Mouse (Mus musculus): Measurements from ENCODE around the gene Rpl18.

- no peak for TF ChIP-seq POLR2A (IDR thresholded peaks at IDR 0.05; ENCODE audit: borderline replicate concordance, extremely low read depth, low read depth, low read length)
- no peak for TF ChIP-seq CTCF (IDR thresholded peaks at IDR 0.05; ENCODE audit: insufficient read depth, low read length)
Measured at GRCm38 (mm10) chr7:45721234-45721571, 5.9 kb downstream of the Rpl18 start.

All from lung, adult 2 months (tissue).